In the genomic region with DNA sequence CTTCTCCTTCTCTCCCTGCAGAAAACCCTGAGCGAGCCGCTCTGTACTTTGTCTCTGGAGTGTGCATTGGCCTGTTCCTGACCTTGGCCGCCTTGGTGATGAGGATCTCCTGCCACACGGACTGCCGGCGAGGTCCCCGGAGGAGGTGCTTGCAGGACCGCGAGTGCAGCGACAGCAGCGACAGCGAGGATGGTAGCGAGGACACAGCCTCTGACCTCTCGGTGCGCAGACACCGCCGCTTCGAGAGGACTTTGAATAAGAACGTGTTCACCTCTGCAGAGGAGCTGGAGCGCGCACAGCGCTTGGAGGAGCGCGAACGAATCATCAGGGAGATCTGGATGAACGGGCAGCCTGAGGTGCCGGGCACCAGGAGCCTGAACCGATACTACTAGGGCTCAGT, we compare ENCODE assay signal across 8 mouse cellular contexts. TPM values are rescaled to one million over a fixed set of nuclear protein-coding genes. Genes with fewer than 3 reads are reported as not detected.
A peak's percentile ranks its signal among the peaks of the same experiment; 100 is the strongest.
DNase-seq lines count a peak whose midpoint lies in the region; ATAC-seq lines count a peak whose summit lies in the region.

No protein-coding gene starts in this region.

- ATAC-seq in hindbrain, embryonic 16.5 days: peak; percentile 54; the same call in 1 of the 2 replicates
- ATAC-seq in midbrain, embryonic 16.5 days: no peak

- peak overlapping the region; percentile 57 for H3K27ac ChIP-seq in embryonic facial prominence, embryonic 10.5 days (replicated peaks)
- H3K27ac ChIP-seq in hindbrain, embryonic 16.5 days (ENCODE audit: low read depth, low read length): no peak overlapping the region
- no peak overlapping the region for H3K27ac ChIP-seq in midbrain, embryonic 16.5 days (ENCODE audit: low read length)

- peaks cover under 1% of the 10 kb centered on the region; the same call in 1 of the 2 replicates for H3K9me3 ChIP-seq in embryonic facial prominence, embryonic 10.5 days
- H3K9me3 ChIP-seq in hindbrain, embryonic 16.5 days (ENCODE audit: control insufficient read depth, low read length): no peaks in the 10 kb centered on the region
- no peaks in the 10 kb centered on the region for H3K9me3 ChIP-seq in midbrain, embryonic 16.5 days (replicated peaks; ENCODE audit: control insufficient read depth, low read length, poor library complexity, severe bottlenecking)

- WGBS in embryonic facial prominence, embryonic 10.5 days: 2% methylated on average over 28 of the region's 28 CpGs
- WGBS in hindbrain, embryonic 16.5 days: 1% methylated on average over 28 of the region's 28 CpGs
- 1% methylated on average over 28 of the region's 28 CpGs for WGBS in midbrain, embryonic 16.5 days

- peaks cover 49% of the 10 kb centered on the region for H3K27me3 ChIP-seq in embryonic facial prominence, embryonic 10.5 days (replicated peaks; ENCODE audit: low read depth, poor library complexity, severe bottlenecking)
- no peaks in the 10 kb centered on the region; the same call in 1 of the 2 replicates for H3K27me3 ChIP-seq in hindbrain, embryonic 16.5 days (replicated peaks; ENCODE audit: control insufficient read depth, insufficient read depth, low read length)
- peaks cover 4% of the 10 kb centered on the region; the same call in 1 of the 2 replicates for H3K27me3 ChIP-seq in midbrain, embryonic 16.5 days (ENCODE audit: control insufficient read depth, insufficient read depth, low read depth, low read length)

- intact Hi-C loops in gastrocnemius, postnatal 14 days (cut with DNase I; ENCODE audit: low total_unique reads): no loop called here

- 0 out of 2 replicates have a peak, but pooled peaks cover 3% of the 10 kb centered on the region for H3K36me3 ChIP-seq in embryonic facial prominence, embryonic 10.5 days (replicated peaks)
- no peaks in the 10 kb centered on the region for H3K36me3 ChIP-seq in hindbrain, embryonic 16.5 days (ENCODE audit: control insufficient read depth, insufficient read depth, low read length)
- H3K36me3 ChIP-seq in midbrain, embryonic 16.5 days (ENCODE audit: control insufficient read depth, insufficient read depth, low read length): no peaks in the 10 kb centered on the region

- peak; percentile 14 for DNase-seq in ovary, postnatal 36 days (ENCODE audit: low spot score)
- DNase-seq in ovary, adult 18-20 months (ENCODE audit: low spot score): no peak
- peak; percentile 46 for DNase-seq in embryonic facial prominence, embryonic 10.5 days (ENCODE audit: low spot score)
- no peak for DNase-seq in urinary bladder, postnatal 25 days (ENCODE audit: low spot score)
- no peak for DNase-seq in gastrocnemius, postnatal 14 days
- no peak for DNase-seq in urinary bladder, postnatal 4 days (ENCODE audit: low spot score in 2 of 2)

- H3K4me1 ChIP-seq in embryonic facial prominence, embryonic 10.5 days: peaks cover 13% of the 10 kb centered on the region
- peaks cover 4% of the 10 kb centered on the region; the same call in 1 of the 2 replicates for H3K4me1 ChIP-seq in hindbrain, embryonic 16.5 days (ENCODE audit: control insufficient read depth, insufficient read depth, low read depth, low read length)
- H3K4me1 ChIP-seq in midbrain, embryonic 16.5 days (ENCODE audit: control insufficient read depth, insufficient read depth, low read length): peaks cover 6% of the 10 kb centered on the region; the same call in 1 of the 2 replicates

- H3K9ac ChIP-seq in hindbrain, embryonic 16.5 days (ENCODE audit: low read depth, low read length): peak overlapping the region; percentile 55
- peak overlapping the region; percentile 60 for H3K9ac ChIP-seq in midbrain, embryonic 16.5 days (ENCODE audit: low read depth, low read length)

- peak overlapping the region; percentile 53 for H3K4me3 ChIP-seq in embryonic facial prominence, embryonic 10.5 days
- H3K4me3 ChIP-seq in hindbrain, embryonic 16.5 days (ENCODE audit: low read length): peak overlapping the region; percentile 41
- peak overlapping the region; percentile 41 for H3K4me3 ChIP-seq in midbrain, embryonic 16.5 days (ENCODE audit: low read depth, low read length)

- H3K4me2 ChIP-seq in hindbrain, embryonic 16.5 days (ENCODE audit: low read length): peak overlapping the region; percentile 92
- H3K4me2 ChIP-seq in midbrain, embryonic 16.5 days (ENCODE audit: low read length): peak overlapping the region; percentile 86

RNA-seq across cellular contexts. Expression of gene Eva1a, which starts 50.9 kb away (rescaled TPM):
- polyA plus RNA-seq in embryonic facial prominence, embryonic 10.5 days (2016; fragmentation: Nextera tagmentation; extraction: Ambion mirVana): 7.0 and 9.1 TPM in 2 replicates
- polyA plus RNA-seq in hindbrain, embryonic 16.5 days (2015; fragmentation: Nextera tagmentation; extraction: Ambion mirVana): 1.3 TPM in 2 replicates
- 0.63 and 0.81 TPM in 2 replicates for polyA plus RNA-seq in midbrain, embryonic 16.5 days (2015; fragmentation: Nextera tagmentation; extraction: Ambion mirVana)
- 1 to 10 TPM; 1.0 to 1.3 TPM for total RNA-seq in gastrocnemius, postnatal 14 days (2021)

Comparison
In these comparisons a context has a peak if more than half of its experiments do, and no peak if none do; other contexts are left out.
1. DNase-seq: peak in ovary, postnatal 36 days (single experiment) and embryonic facial prominence, embryonic 10.5 days (single experiment); none in ovary, adult 18-20 months (single experiment), urinary bladder, postnatal 25 days (single experiment), gastrocnemius, postnatal 14 days (single experiment) and urinary bladder, postnatal 4 days (0 of 2).
2. Peak in every context shown above with its lines, with median percentiles within 50 percentile points of each other: H3K4me3 ChIP-seq.